Mouse (Mus musculus): Measurements from ENCODE around the gene Flt3l. TPM values are rescaled to one million over a fixed set of nuclear protein-coding genes. Genes with fewer than 3 reads are reported as not detected.

Gene Flt3l
- polyA plus RNA-seq, 1 experiment = 7.2 TPM

- Histone ChIP-seq H3K27me3 (ENCODE audit: control insufficient read depth, insufficient read depth, insufficient read length) (no peaks in the 10 kb centered on the region), H3K4me3 (no peak overlapping the region), H3K36me3 (ENCODE audit: control insufficient read depth, insufficient read depth) (no peaks in the 10 kb centered on the region), H3ac (ENCODE audit: control insufficient read depth, insufficient read length) (peak overlapping the region; percentile 33), H3K79me2 (ENCODE audit: control insufficient read depth, insufficient read depth) (no peaks in the 10 kb centered on the region), H3K4me2 (ENCODE audit: low read depth) (no peak overlapping the region)
- TF ChIP-seq MAX (IDR thresholded peaks at IDR 0.05; ENCODE audit: low read depth) (no peak), POLR2A (IDR thresholded peaks at IDR 0.05; ENCODE audit: insufficient read length, low read depth) (no peak), E2F4 (IDR thresholded peaks at IDR 0.05; ENCODE audit: insufficient read depth) (no peak), CEBPB (IDR thresholded peaks at IDR 0.05; ENCODE audit: insufficient read depth, poor library complexity, severe bottlenecking) (no peak), MYOD1 (IDR thresholded peaks at IDR 0.05; ENCODE audit: control insufficient read depth in 1 of 3, insufficient read length in 2 of 3, low read depth in 2 of 3) (no peak), MYOG (IDR thresholded peaks at IDR 0.05; ENCODE audit: control insufficient read depth in 1 of 3, insufficient read depth in 1 of 3, insufficient read length in 2 of 3, low read depth in 2 of 3) (no peak), REST (IDR thresholded peaks at IDR 0.05; ENCODE audit: insufficient read depth, insufficient read length) (no peak), SRF (IDR thresholded peaks at IDR 0.05; ENCODE audit: control insufficient read depth, insufficient read length, low read depth) (no peak), USF1 (IDR thresholded peaks at IDR 0.05; ENCODE audit: low read depth) (no peak), TCF12 (IDR thresholded peaks at IDR 0.05; ENCODE audit: insufficient read depth, poor library complexity, severe bottlenecking) (no peak), TCF3 (IDR thresholded peaks at IDR 0.05; ENCODE audit: insufficient read length, low read depth) (no peak), POLR2AphosphoS2 (IDR thresholded peaks at IDR 0.05; ENCODE audit: insufficient read length, low read depth) (no peak)
These were observed 52.8 kb downstream of the Flt3l start for GRCm38 (mm10) chr7:45083300-45083890.

- Histone ChIP-seq H3K27me3 (ENCODE audit: control insufficient read depth, insufficient read depth, insufficient read length) (no peaks in the 10 kb centered on the region), H3K36me3 (ENCODE audit: control insufficient read depth, insufficient read depth) (no peaks in the 10 kb centered on the region), H3K79me2 (ENCODE audit: control insufficient read depth, insufficient read depth) (no peaks in the 10 kb centered on the region), H3K4me2 (ENCODE audit: low read depth) (peak overlapping the region; percentile 63), H3K4me3 (no peak overlapping the region), H3ac (ENCODE audit: control insufficient read depth, insufficient read length) (peak overlapping the region; percentile 33)
- TF ChIP-seq SRF (IDR thresholded peaks at IDR 0.05; ENCODE audit: control insufficient read depth, insufficient read length, low read depth) (no peak), MYOD1 (IDR thresholded peaks at IDR 0.05; ENCODE audit: control insufficient read depth in 1 of 3, insufficient read length in 2 of 3, low read depth in 2 of 3) (peak in 2 of 3 experiments; percentile 23 to 27), REST (IDR thresholded peaks at IDR 0.05; ENCODE audit: insufficient read depth, insufficient read length) (no peak), USF1 (IDR thresholded peaks at IDR 0.05; ENCODE audit: low read depth) (no peak), POLR2AphosphoS2 (IDR thresholded peaks at IDR 0.05; ENCODE audit: insufficient read length, low read depth) (no peak), TCF3 (IDR thresholded peaks at IDR 0.05; ENCODE audit: insufficient read length, low read depth) (no peak), MYOG (IDR thresholded peaks at IDR 0.05; ENCODE audit: control insufficient read depth in 1 of 3, insufficient read depth in 1 of 3, insufficient read length in 2 of 3, low read depth in 2 of 3) (peak in 1 of 3 experiments; percentile 59), MAX (IDR thresholded peaks at IDR 0.05; ENCODE audit: low read depth) (no peak), POLR2A (IDR thresholded peaks at IDR 0.05; ENCODE audit: insufficient read length, low read depth) (peak; percentile 10)
These were observed 53.6 kb downstream of the Flt3l start for GRCm38 (mm10) chr7:45082401-45083299.

GRCm38 (mm10) chr7:45081016-45081415 is 55.2 kb downstream of the Flt3l start:
- Histone ChIP-seq H3ac (ENCODE audit: control insufficient read depth, insufficient read length) (no peak overlapping the region), H3K4me2 (ENCODE audit: low read depth) (no peak overlapping the region), H3K27me3 (ENCODE audit: control insufficient read depth, insufficient read depth, insufficient read length) (no peaks in the 10 kb centered on the region), H3K4me3 (no peak overlapping the region), H3K36me3 (ENCODE audit: control insufficient read depth, insufficient read depth) (no peaks in the 10 kb centered on the region), H3K79me2 (ENCODE audit: control insufficient read depth, insufficient read depth) (no peaks in the 10 kb centered on the region)
- TF ChIP-seq E2F4 (IDR thresholded peaks at IDR 0.05; ENCODE audit: insufficient read depth) (no peak), MYOG (IDR thresholded peaks at IDR 0.05; ENCODE audit: control insufficient read depth in 1 of 3, insufficient read depth in 1 of 3, insufficient read length in 2 of 3, low read depth in 2 of 3) (no peak), CEBPB (IDR thresholded peaks at IDR 0.05; ENCODE audit: insufficient read depth, poor library complexity, severe bottlenecking) (no peak), SRF (IDR thresholded peaks at IDR 0.05; ENCODE audit: control insufficient read depth, insufficient read length, low read depth) (no peak), TCF12 (IDR thresholded peaks at IDR 0.05; ENCODE audit: insufficient read depth, poor library complexity, severe bottlenecking) (no peak), REST (IDR thresholded peaks at IDR 0.05; ENCODE audit: insufficient read depth, insufficient read length) (no peak), MAX (IDR thresholded peaks at IDR 0.05; ENCODE audit: low read depth) (no peak), POLR2AphosphoS2 (IDR thresholded peaks at IDR 0.05; ENCODE audit: insufficient read length, low read depth) (no peak), POLR2A (IDR thresholded peaks at IDR 0.05; ENCODE audit: insufficient read length, low read depth) (no peak), TCF3 (IDR thresholded peaks at IDR 0.05; ENCODE audit: insufficient read length, low read depth) (no peak), MYOD1 (IDR thresholded peaks at IDR 0.05; ENCODE audit: control insufficient read depth in 1 of 3, insufficient read length in 2 of 3, low read depth in 2 of 3) (no peak), USF1 (IDR thresholded peaks at IDR 0.05; ENCODE audit: low read depth) (no peak)

- H3K79me2 ChIP-seq (ENCODE audit: control insufficient read depth, insufficient read depth) = no peaks in the 10 kb centered on the region
- no peak overlapping the region for H3K4me2 ChIP-seq (ENCODE audit: low read depth)
- H3ac ChIP-seq (ENCODE audit: control insufficient read depth, insufficient read length) = no peak overlapping the region
- no peaks in the 10 kb centered on the region for H3K27me3 ChIP-seq (ENCODE audit: control insufficient read depth, insufficient read depth, insufficient read length)
- TF ChIP-seq REST (IDR thresholded peaks at IDR 0.05; ENCODE audit: insufficient read depth, insufficient read length) = no peak
- TF ChIP-seq CEBPB (IDR thresholded peaks at IDR 0.05; ENCODE audit: insufficient read depth, poor library complexity, severe bottlenecking) = peak; percentile 85
- no peak for TF ChIP-seq POLR2A (IDR thresholded peaks at IDR 0.05; ENCODE audit: insufficient read length, low read depth)
- TF ChIP-seq MYOD1 (IDR thresholded peaks at IDR 0.05; ENCODE audit: control insufficient read depth in 1 of 3, insufficient read length in 2 of 3, low read depth in 2 of 3) = no peak
- TF ChIP-seq POLR2AphosphoS2 (IDR thresholded peaks at IDR 0.05; ENCODE audit: insufficient read length, low read depth) = peak; percentile 88
- no peaks in the 10 kb centered on the region for H3K36me3 ChIP-seq (ENCODE audit: control insufficient read depth, insufficient read depth)
- H3K4me3 ChIP-seq = no peak overlapping the region
These were observed 56.4 kb downstream of the Flt3l start for GRCm38 (mm10) chr7:45079856-45080255.

Other genes with a start within 250 kb of the Flt3l start
- 57.4 TPM for gene Med25, start 243.7 kb downstream of the Flt3l start, polyA plus RNA-seq (2012; fragmentation: generic; extraction: Trizol)
- gene Fuz, start 240.4 kb downstream of the Flt3l start, polyA plus RNA-seq (2012; fragmentation: generic; extraction: Trizol) = 11.6 TPM
- gene Ap2a1, start 206.9 kb downstream of the Flt3l start, polyA plus RNA-seq (2012; fragmentation: generic; extraction: Trizol) = 125 TPM
- not detected for gene Tsks, start 193.2 kb downstream of the Flt3l start, polyA plus RNA-seq (2012; fragmentation: generic; extraction: Trizol)
- 2.7 TPM for gene Cpt1c, start 161.6 kb downstream of the Flt3l start, polyA plus RNA-seq (2012; fragmentation: generic; extraction: Trizol)
- gene Prmt1, start 149.9 kb downstream of the Flt3l start, polyA plus RNA-seq (2012; fragmentation: generic; extraction: Trizol) = 729 TPM
- 45.1 TPM for gene Irf3, start 138.8 kb downstream of the Flt3l start, polyA plus RNA-seq (2012; fragmentation: generic; extraction: Trizol)
- gene Bcl2l12, start 137.7 kb downstream of the Flt3l start, polyA plus RNA-seq (2012; fragmentation: generic; extraction: Trizol) = 13.3 TPM
- gene Scaf1, start 120.1 kb downstream of the Flt3l start, polyA plus RNA-seq (2012; fragmentation: generic; extraction: Trizol) = 56.7 TPM
- 127 TPM for gene Rras, start 118.5 kb downstream of the Flt3l start, polyA plus RNA-seq (2012; fragmentation: generic; extraction: Trizol)
- gene Prr12, start 83.6 kb downstream of the Flt3l start, polyA plus RNA-seq (2012; fragmentation: generic; extraction: Trizol) = 10.2 TPM
- gene Nosip, start 74.0 kb downstream of the Flt3l start, polyA plus RNA-seq (2012; fragmentation: generic; extraction: Trizol) = 66.1 TPM
- 12.9 TPM for gene Prrg2, start 73.8 kb downstream of the Flt3l start, polyA plus RNA-seq (2012; fragmentation: generic; extraction: Trizol)
- 123 TPM for gene Rcn3, start 44.2 kb downstream of the Flt3l start, polyA plus RNA-seq (2012; fragmentation: generic; extraction: Trizol)
- gene Fcgrt, start 32.6 kb downstream of the Flt3l start, polyA plus RNA-seq (2012; fragmentation: generic; extraction: Trizol) = 67.2 TPM
- gene Rps11, start 12.0 kb downstream of the Flt3l start, polyA plus RNA-seq (2012; fragmentation: generic; extraction: Trizol) = 2,217 TPM
- 6,110 TPM for gene Rpl13a, start 7.7 kb downstream of the Flt3l start, polyA plus RNA-seq (2012; fragmentation: generic; extraction: Trizol)
- 3.6 TPM for gene Gm45713, start 201 bp downstream of the Flt3l start, polyA plus RNA-seq (2012; fragmentation: generic; extraction: Trizol)
- 81.9 TPM for gene Pih1d1, start 17.9 kb upstream of the Flt3l start, polyA plus RNA-seq (2012; fragmentation: generic; extraction: Trizol)
- gene Aldh16a1, start 18.2 kb upstream of the Flt3l start, polyA plus RNA-seq (2012; fragmentation: generic; extraction: Trizol) = 29.0 TPM
- gene Slc17a7, start 27.5 kb upstream of the Flt3l start, polyA plus RNA-seq (2012; fragmentation: generic; extraction: Trizol) = 3.6 TPM
- gene Gfy, start 43.1 kb upstream of the Flt3l start, polyA plus RNA-seq (2012; fragmentation: generic; extraction: Trizol) = 0.04 TPM
- gene Pth2, start 44.6 kb upstream of the Flt3l start, polyA plus RNA-seq (2012; fragmentation: generic; extraction: Trizol) = not detected
- gene Ccdc155, start 68.5 kb upstream of the Flt3l start, polyA plus RNA-seq (2012; fragmentation: generic; extraction: Trizol) = 2.2 TPM
- gene Dkkl1, start 75.7 kb upstream of the Flt3l start, polyA plus RNA-seq (2012; fragmentation: generic; extraction: Trizol) = 0.08 TPM
- gene Tead2, start 79.3 kb upstream of the Flt3l start, polyA plus RNA-seq (2012; fragmentation: generic; extraction: Trizol) = 93.3 TPM
- 0.18 TPM for gene Cd37, start 102.7 kb upstream of the Flt3l start, polyA plus RNA-seq (2012; fragmentation: generic; extraction: Trizol)
- gene Slc6a16, start 104.7 kb upstream of the Flt3l start, polyA plus RNA-seq (2012; fragmentation: generic; extraction: Trizol) = not detected
- not detected for gene Slc6a21, start 141.1 kb upstream of the Flt3l start, polyA plus RNA-seq (2012; fragmentation: generic; extraction: Trizol)
- 27.3 TPM for gene Trpm4, start 197.3 kb upstream of the Flt3l start, polyA plus RNA-seq (2012; fragmentation: generic; extraction: Trizol)
- 173 TPM for gene Hrc, start 198.9 kb upstream of the Flt3l start, polyA plus RNA-seq (2012; fragmentation: generic; extraction: Trizol)
- 6.6 TPM for gene Ppfia3, start 230.6 kb upstream of the Flt3l start, polyA plus RNA-seq (2012; fragmentation: generic; extraction: Trizol)
- gene Lin7b, start 234.2 kb upstream of the Flt3l start, polyA plus RNA-seq (2012; fragmentation: generic; extraction: Trizol) = 2.4 TPM

All from myocyte (in vitro differentiated cells).